Mouse (Mus musculus) cerebellum, postnatal 25 days (tissue): Measurements from ENCODE around the gene Phactr2.

ENCODE experiments used
- DNase-seq, 2 experiments: peaks; one replicate each; pipeline ENCODE4 v3.0.0; 2021; ENCODE audit warnings: mixed read lengths in 2 of 2

The Phactr2 gene

GRCm38 (mm10) chr10:13395753-13396152 is 78.5 kb downstream of the Phactr2 start:
- no peak for DNase-seq

- DNase-seq, result no peak
These were observed 80.2 kb downstream of the Phactr2 start for GRCm38 (mm10) chr10:13394000-13394399.

GRCm38 (mm10) chr10:13388116-13388922 is 85.9 kb downstream of the Phactr2 start:
- DNase-seq, result peak; percentile 11 to 12

GRCm38 (mm10) chr10:13384866-13385265 is 89.3 kb downstream of the Phactr2 start:
- no peak for DNase-seq

GRCm38 (mm10) chr10:13377895-13378294 is 96.3 kb downstream of the Phactr2 start:
- no peak for DNase-seq

- no peak for DNase-seq
These were observed 97.6 kb downstream of the Phactr2 start for GRCm38 (mm10) chr10:13376428-13377260.

- no peak for DNase-seq
These were observed 98.4 kb downstream of the Phactr2 start for GRCm38 (mm10) chr10:13375820-13376219.

- no peak for DNase-seq
These were observed 104.4 kb downstream of the Phactr2 start for GRCm38 (mm10) chr10:13369581-13370375.

GRCm38 (mm10) chr10:13364286-13364580 is 110.0 kb downstream of the Phactr2 start:
- no peak for DNase-seq

GRCm38 (mm10) chr10:13363499-13364285 is 110.5 kb downstream of the Phactr2 start:
- no peak for DNase-seq

- no peak for DNase-seq
These were observed 113.3 kb downstream of the Phactr2 start for GRCm38 (mm10) chr10:13360913-13361312.

- no peak for DNase-seq
These were observed 114.4 kb downstream of the Phactr2 start for GRCm38 (mm10) chr10:13359846-13360245.

GRCm38 (mm10) chr10:13358679-13359078 is 115.5 kb downstream of the Phactr2 start:
- DNase-seq, result peak in 1 of 2 experiments; percentile 18

- no peak for DNase-seq
These were observed 127.5 kb downstream of the Phactr2 start for GRCm38 (mm10) chr10:13346609-13347290.

GRCm38 (mm10) chr10:13340583-13340982 is 133.6 kb downstream of the Phactr2 start:
- no peak for DNase-seq

GRCm38 (mm10) chr10:13336964-13337363 is 137.2 kb downstream of the Phactr2 start:
- no peak for DNase-seq

GRCm38 (mm10) chr10:13335814-13336213 is 138.4 kb downstream of the Phactr2 start:
- DNase-seq, result no peak

GRCm38 (mm10) chr10:13335347-13335746 is 138.9 kb downstream of the Phactr2 start:
- no peak for DNase-seq

- DNase-seq, result no peak
These were observed 140.4 kb downstream of the Phactr2 start for GRCm38 (mm10) chr10:13333781-13334180.

GRCm38 (mm10) chr10:13332985-13333384 is 141.2 kb downstream of the Phactr2 start:
- no peak for DNase-seq

GRCm38 (mm10) chr10:13331405-13332032 is 142.7 kb downstream of the Phactr2 start:
- no peak for DNase-seq
